Mouse (Mus musculus): ENCODE data around the gene Dlgap4. TPM values are rescaled to one million over a fixed set of nuclear protein-coding genes. Genes with fewer than 3 reads are reported as not detected.

The Dlgap4 gene
- polyA plus RNA-seq, 1 experiment from 2014 or later: 197 TPM

DNA sequence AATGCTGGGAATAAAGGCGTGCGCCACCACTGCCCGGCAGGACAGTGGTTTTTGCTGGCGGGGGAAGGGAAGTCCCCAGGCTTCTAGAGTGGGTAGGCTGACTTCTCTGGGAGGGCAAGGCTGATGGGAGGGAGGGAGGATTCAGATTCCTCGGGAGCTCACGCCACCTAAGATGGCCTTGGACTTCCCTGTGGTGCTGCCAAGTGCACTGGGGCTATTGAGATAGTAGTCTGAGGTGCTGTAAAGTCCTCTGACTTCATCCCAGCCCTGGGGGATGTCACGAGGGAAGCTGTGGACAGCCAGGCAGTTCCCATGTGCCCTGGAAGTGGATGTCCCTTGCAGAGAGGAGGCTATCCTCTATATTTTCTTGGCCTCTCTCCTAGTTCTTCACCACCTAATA lies 124.5 kb downstream of the Dlgap4 start:
- H3K36me3 ChIP-seq: peaks cover 26% of the 10 kb centered on the region
- H3K4me3 ChIP-seq: no peak overlapping the region
- no peak overlapping the region for H3K27ac ChIP-seq
- WGBS: 74% methylated on average over 7 of the region's 7 CpGs
- DNase-seq (ENCODE audit: low spot score): no peak
- H3K9me3 ChIP-seq: no peaks in the 10 kb centered on the region
- H3K27me3 ChIP-seq (ENCODE audit: insufficient read depth, poor library complexity, severe bottlenecking): no peaks in the 10 kb centered on the region
- peaks cover 65% of the 10 kb centered on the region for H3K4me1 ChIP-seq (replicated peaks)

DNA sequence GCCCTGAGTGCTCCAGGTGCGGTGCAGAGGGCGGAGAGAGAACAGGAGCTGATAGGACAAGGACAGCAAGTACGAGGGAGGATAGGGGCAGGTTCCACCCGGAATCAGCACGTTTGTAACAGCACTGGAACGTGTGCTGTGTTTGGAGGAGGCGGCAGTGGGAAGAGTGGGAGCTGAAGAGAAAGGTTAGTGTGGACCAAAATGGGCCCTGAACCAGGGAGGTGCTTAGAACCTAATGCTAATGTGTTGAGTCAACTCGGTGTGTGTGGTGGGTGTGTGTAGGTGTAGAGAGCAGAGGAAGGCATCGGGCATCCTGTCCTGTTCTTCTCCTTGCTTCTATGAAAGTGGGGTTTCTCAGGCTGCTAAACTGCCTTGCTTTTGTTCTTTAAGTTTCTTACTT lies 127.8 kb downstream of the Dlgap4 start:
- 87% methylated on average over 9 of the region's 9 CpGs for WGBS

GRCm38 (mm10) chr2:156741998-156742397 lies 128.5 kb downstream of the Dlgap4 start:
- H3K27ac ChIP-seq: 0 out of 2 replicates have a peak overlapping the region, but pooled peaks have one; percentile 13
- H3K9me3 ChIP-seq: no peaks in the 10 kb centered on the region
- H3K27me3 ChIP-seq (ENCODE audit: insufficient read depth, poor library complexity, severe bottlenecking): no peaks in the 10 kb centered on the region
- H3K36me3 ChIP-seq: peaks cover 55% of the 10 kb centered on the region
- WGBS: 86% methylated on average over 4 of the region's 4 CpGs
- peaks cover 38% of the 10 kb centered on the region for H3K4me1 ChIP-seq (replicated peaks)
- H3K4me3 ChIP-seq: no peak overlapping the region
- no peak for DNase-seq (ENCODE audit: low spot score)

More for the DNA sequence above, 127.8 kb downstream of the Dlgap4 start:
- Histone ChIP-seq H3K27me3 (ENCODE audit: insufficient read depth, poor library complexity, severe bottlenecking) (no peaks in the 10 kb centered on the region), H3K36me3 (peaks cover 47% of the 10 kb centered on the region), H3K27ac (no peak overlapping the region), H3K4me3 (no peak overlapping the region), H3K9me3 (no peaks in the 10 kb centered on the region), H3K4me1 (replicated peaks) (peaks cover 45% of the 10 kb centered on the region)
- DNase-seq (ENCODE audit: low spot score): no peak

DNA sequence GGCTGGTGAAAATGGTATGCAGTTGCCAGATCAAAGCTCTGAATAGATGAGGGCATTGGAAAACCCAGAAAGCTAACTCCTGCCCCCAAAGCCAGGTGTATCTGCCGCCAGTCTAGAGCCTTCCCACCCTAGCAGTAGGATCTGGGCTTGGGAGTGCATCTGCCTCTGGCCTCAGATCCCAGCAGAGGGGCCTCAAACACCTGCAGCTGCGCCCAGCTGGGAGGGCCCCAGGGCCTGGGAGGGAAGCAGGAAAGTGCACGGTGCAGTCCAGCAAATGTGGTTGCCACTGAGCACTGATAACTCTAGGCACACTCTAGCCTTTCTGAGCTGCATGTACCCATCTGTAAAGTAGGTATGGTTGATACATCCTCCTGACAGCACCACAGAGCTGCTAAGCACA lies 129.7 kb downstream of the Dlgap4 start:
- no peaks in the 10 kb centered on the region for H3K27me3 ChIP-seq (ENCODE audit: insufficient read depth, poor library complexity, severe bottlenecking)
- H3K4me3 ChIP-seq: no peak overlapping the region
- 69% methylated on average over 3 of the region's 3 CpGs for WGBS
- no peaks in the 10 kb centered on the region for H3K9me3 ChIP-seq
- no peak overlapping the region for H3K27ac ChIP-seq
- DNase-seq (ENCODE audit: low spot score): no peak
- H3K36me3 ChIP-seq: peaks cover 67% of the 10 kb centered on the region
- H3K4me1 ChIP-seq (replicated peaks): peaks cover 27% of the 10 kb centered on the region

- Histone ChIP-seq H3K36me3 (peaks cover 71% of the 10 kb centered on the region), H3K27ac (no peak overlapping the region), H3K9me3 (no peaks in the 10 kb centered on the region), H3K4me1 (replicated peaks) (peaks cover 26% of the 10 kb centered on the region), H3K27me3 (ENCODE audit: insufficient read depth, poor library complexity, severe bottlenecking) (no peaks in the 10 kb centered on the region), H3K4me3 (no peak overlapping the region)
- DNase-seq (ENCODE audit: low spot score): no peak
- 83% methylated on average over 5 of the region's 5 CpGs for WGBS
Observed at GRCm38 (mm10) chr2:156744414-156744813, 130.9 kb downstream of the Dlgap4 start.

- no peak overlapping the region for H3K27ac ChIP-seq
- no peak for DNase-seq (ENCODE audit: low spot score)
- H3K36me3 ChIP-seq: peaks cover 92% of the 10 kb centered on the region
- no peaks in the 10 kb centered on the region for H3K27me3 ChIP-seq (ENCODE audit: insufficient read depth, poor library complexity, severe bottlenecking)
- 91% methylated on average over 3 of the region's 3 CpGs for WGBS
- peaks cover 11% of the 10 kb centered on the region for H3K4me1 ChIP-seq (replicated peaks)
- no peaks in the 10 kb centered on the region for H3K9me3 ChIP-seq
- no peak overlapping the region for H3K4me3 ChIP-seq
Observed at GRCm38 (mm10) chr2:156747315-156747714, 133.8 kb downstream of the Dlgap4 start.

- Histone ChIP-seq H3K27ac (no peak overlapping the region), H3K4me3 (no peak overlapping the region), H3K4me1 (replicated peaks) (no peaks in the 10 kb centered on the region), H3K9me3 (peaks cover 4% of the 10 kb centered on the region; the same call in 1 of the 2 replicates), H3K36me3 (peaks cover 97% of the 10 kb centered on the region), H3K27me3 (ENCODE audit: insufficient read depth, poor library complexity, severe bottlenecking) (no peaks in the 10 kb centered on the region)
- DNase-seq (ENCODE audit: low spot score): no peak
- 88% methylated on average over 8 of the region's 8 CpGs for WGBS
Observed at GRCm38 (mm10) chr2:156749687-156750086, 136.2 kb downstream of the Dlgap4 start.

DNA sequence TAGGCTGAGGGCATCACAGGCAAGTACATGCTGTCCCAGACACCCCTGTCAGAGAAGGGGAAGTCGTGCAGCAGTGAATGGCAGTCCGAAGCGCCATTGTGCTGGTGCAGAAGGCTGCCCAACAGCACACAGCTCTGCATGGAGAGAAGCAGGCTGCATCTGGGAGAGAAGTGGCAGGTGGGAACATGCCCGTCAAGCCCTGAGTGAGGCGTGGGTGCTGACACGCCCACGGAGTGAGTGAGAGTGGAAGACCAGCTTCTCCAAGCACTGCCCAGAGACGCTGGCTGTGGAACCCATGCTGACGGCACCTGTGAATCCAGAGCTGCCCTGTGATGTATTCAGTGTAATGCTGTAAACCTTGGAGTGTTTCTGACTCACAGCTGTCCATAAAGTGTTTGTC lies 143.4 kb downstream of the Dlgap4 start:
- Histone ChIP-seq H3K4me1 (replicated peaks) (no peaks in the 10 kb centered on the region), H3K27ac (no peak overlapping the region), H3K4me3 (no peak overlapping the region), H3K36me3 (peaks cover 100% of the 10 kb centered on the region), H3K27me3 (ENCODE audit: insufficient read depth, poor library complexity, severe bottlenecking) (no peaks in the 10 kb centered on the region), H3K9me3 (peaks cover 26% of the 10 kb centered on the region)
- 98% methylated on average over 9 of the region's 9 CpGs for WGBS
- no peak for DNase-seq (ENCODE audit: low spot score)

DNA sequence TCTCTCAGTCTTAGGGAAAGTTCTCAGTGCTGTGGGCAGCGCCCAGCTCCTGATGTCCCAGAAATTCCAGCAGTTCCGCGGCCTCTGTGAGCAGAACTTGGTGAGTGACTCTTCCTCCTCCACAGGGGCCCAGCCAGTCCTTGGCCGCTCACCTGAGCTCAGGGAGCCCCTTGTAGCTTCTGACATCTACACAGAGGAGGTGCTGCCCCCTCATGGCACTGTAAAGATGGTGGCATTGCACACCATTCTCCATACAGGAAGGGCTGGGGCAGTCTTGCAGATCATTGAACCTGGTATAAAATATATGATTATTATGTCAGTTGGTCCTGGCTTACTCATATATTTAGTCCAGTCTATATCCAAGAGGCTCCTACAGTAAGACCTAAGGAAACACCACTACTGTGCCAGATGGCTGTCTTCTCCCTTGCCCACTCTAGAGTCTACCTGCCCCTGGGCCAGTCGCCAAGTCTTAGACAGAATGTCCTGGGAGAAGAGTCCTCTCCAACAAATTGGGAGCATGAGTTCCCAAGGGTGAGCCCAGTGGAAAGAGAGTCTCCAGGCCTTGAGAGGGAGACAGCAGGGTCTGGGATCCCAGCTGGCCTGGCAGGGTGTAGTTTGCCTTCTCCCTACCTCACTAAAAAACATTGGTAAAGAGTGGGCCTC lies 147.5 kb downstream of the Dlgap4 start:
- H3K4me3 ChIP-seq: no peak overlapping the region
- H3K27me3 ChIP-seq (ENCODE audit: insufficient read depth, poor library complexity, severe bottlenecking): no peaks in the 10 kb centered on the region
- peaks cover 22% of the 10 kb centered on the region for H3K9me3 ChIP-seq
- H3K4me1 ChIP-seq (replicated peaks): no peaks in the 10 kb centered on the region
- peaks cover 91% of the 10 kb centered on the region for H3K36me3 ChIP-seq
- 88% methylated on average over 5 of the region's 5 CpGs for WGBS
- no peak for DNase-seq (ENCODE audit: low spot score)
- H3K27ac ChIP-seq: no peak overlapping the region

- 95% methylated on average over 17 of the region's 17 CpGs for WGBS
- H3K36me3 ChIP-seq: peaks cover 87% of the 10 kb centered on the region
- no peak overlapping the region for H3K27ac ChIP-seq
- DNase-seq (ENCODE audit: low spot score): no peak
- H3K4me3 ChIP-seq: no peak overlapping the region
- peaks cover 21% of the 10 kb centered on the region for H3K9me3 ChIP-seq
- no peaks in the 10 kb centered on the region for H3K27me3 ChIP-seq (ENCODE audit: insufficient read depth, poor library complexity, severe bottlenecking)
- H3K4me1 ChIP-seq (replicated peaks): no peaks in the 10 kb centered on the region
Observed at GRCm38 (mm10) chr2:156761521-156762278, 148.2 kb downstream of the Dlgap4 start.

DNA sequence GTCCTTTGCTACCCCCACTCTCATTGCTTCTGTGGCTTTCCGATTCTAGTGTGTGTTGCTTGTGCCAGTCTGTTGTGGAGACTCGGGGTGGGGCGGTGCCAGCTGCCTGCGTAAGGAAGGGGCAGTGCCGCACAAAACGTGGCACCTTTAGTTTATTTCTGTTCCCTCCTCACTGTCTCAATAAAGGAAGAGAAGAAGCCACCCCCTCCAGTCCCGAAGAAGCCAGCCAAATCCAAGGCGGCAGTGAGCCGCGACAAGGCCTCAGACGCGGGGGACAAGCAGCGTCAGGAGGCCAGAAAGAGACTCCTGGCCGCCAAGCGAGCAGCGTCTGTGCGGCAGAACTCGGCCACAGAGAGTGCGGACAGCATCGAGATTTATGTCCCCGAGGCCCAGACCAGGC lies 149.0 kb downstream of the Dlgap4 start:
- H3K27me3 ChIP-seq (ENCODE audit: insufficient read depth, poor library complexity, severe bottlenecking): no peaks in the 10 kb centered on the region
- H3K4me1 ChIP-seq (replicated peaks): no peaks in the 10 kb centered on the region
- peaks cover 13% of the 10 kb centered on the region for H3K9me3 ChIP-seq
- no peak overlapping the region for H3K27ac ChIP-seq
- H3K4me3 ChIP-seq: no peak overlapping the region
- peaks cover 79% of the 10 kb centered on the region for H3K36me3 ChIP-seq
- DNase-seq (ENCODE audit: low spot score): no peak
- 90% methylated on average over 21 of the region's 21 CpGs for WGBS

DNA sequence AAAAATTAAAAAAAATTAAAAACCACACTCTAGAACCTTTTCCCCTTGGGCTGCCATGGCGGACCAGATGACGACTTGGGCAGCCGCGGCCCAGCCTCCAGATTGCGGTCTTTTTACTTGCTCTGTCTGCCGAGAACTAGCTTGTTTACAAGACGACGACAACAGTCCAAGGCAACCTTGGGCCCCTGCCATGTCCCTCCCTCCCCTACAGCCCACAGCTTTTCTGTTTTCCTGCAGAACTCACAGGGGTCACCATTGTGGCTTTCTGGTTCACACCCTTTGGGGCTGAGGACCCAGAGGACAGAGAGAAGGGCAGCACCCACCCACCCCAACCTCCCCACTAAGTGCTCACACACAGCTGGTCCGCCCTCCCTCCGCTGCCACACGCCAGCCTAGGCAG lies 149.6 kb downstream of the Dlgap4 start:
- peaks cover 73% of the 10 kb centered on the region for H3K36me3 ChIP-seq
- no peaks in the 10 kb centered on the region for H3K4me1 ChIP-seq (replicated peaks)
- H3K27ac ChIP-seq: no peak overlapping the region
- H3K9me3 ChIP-seq: peaks cover 7% of the 10 kb centered on the region
- no peak for DNase-seq (ENCODE audit: low spot score)
- WGBS: 91% methylated on average over 11 of the region's 11 CpGs
- no peaks in the 10 kb centered on the region for H3K27me3 ChIP-seq (ENCODE audit: insufficient read depth, poor library complexity, severe bottlenecking)
- no peak overlapping the region for H3K4me3 ChIP-seq

DNA sequence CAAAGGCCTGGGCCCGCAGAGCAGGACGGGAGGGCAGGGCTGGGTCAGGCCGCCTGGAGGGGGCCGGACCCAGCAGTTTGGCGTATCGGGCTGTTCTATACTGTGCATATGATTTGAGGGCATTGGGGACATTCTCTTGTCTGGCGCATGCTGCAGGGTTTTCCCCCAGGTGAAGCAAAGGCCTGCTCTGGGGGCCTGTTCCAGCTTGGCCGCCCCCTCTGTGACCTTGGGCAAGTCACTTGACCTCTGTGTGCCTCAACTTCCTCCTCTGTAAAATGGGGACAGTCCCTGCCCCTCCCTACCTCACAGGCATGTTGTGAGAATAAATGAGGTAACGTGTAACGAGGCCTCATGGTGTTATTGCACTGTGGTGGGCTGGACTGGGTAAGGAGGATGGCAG lies 150.5 kb downstream of the Dlgap4 start:
- Histone ChIP-seq H3K4me3 (no peak overlapping the region), H3K27ac (no peak overlapping the region), H3K27me3 (ENCODE audit: insufficient read depth, poor library complexity, severe bottlenecking) (no peaks in the 10 kb centered on the region), H3K9me3 (no peaks in the 10 kb centered on the region), H3K36me3 (peaks cover 63% of the 10 kb centered on the region), H3K4me1 (replicated peaks) (no peaks in the 10 kb centered on the region)
- WGBS: 95% methylated on average over 10 of the region's 10 CpGs
- DNase-seq (ENCODE audit: low spot score): no peak
